Mouse (Mus musculus) cerebellum, adult (tissue): ENCODE results near the gene Cat.

Source experiments
- ATAC-seq: cut with Nextera tagmentation; 2 replicates; pipeline ENCODE4 v1.9.2; 2017; ENCODE audit warnings: mild to moderate bottlenecking, moderate library complexity, mixed read lengths; ENCODE audit not compliant: insufficient number of reproducible peaks, low FRiP score, low TSS enrichment

Gene Cat

GRCm38 (mm10) chr2:103446326-103446725, 38.6 kb downstream of the Cat start:
- ATAC-seq, result no peak

DNA sequence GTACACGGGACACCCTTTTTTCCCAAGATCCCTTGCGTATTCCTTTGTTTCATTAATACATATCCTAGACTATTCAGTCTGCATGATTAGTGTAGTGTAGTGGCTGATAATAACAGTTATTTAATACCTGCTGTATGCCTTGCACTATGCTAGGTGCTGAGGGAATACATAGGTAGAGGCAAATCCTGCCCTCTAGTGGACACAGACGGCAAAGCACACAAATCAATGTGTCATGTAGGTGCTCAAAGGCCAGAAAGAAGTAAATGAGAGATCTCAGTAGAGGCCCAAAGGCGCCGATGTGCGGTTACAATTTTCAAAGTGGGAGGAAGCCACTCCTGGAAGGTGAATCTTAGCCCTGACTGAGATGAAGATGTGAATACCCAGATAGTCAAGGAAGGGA, 39.2 kb downstream of the Cat start:
- ATAC-seq, result peak; percentile 59

- peak; percentile 79 for ATAC-seq
These were observed 45.2 kb downstream of the Cat start for GRCm38 (mm10) chr2:103439710-103440109.

DNA sequence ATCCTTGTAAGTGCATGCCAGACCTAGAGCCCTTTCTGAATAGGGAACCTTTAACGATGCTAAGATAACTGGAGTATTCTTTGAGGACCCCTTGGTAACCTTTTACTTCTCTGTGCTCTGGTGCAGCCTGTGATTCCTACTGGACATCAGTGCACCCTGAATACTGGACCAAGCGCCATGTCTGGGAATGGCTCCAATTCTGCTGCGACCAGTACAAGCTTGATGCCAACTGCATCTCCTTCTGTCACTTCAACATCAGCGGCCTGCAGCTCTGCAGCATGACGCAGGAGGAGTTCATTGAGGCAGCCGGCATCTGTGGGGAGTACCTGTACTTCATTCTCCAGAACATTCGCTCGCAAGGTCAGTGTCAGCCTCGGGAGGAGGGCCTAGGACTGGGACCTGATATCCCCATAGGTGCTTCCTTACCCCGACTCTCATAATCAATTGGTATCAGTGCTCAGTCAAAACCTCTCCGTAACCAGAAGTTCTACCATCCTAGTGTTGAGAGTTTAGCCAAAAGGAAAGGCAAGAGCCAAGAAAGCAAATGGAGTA, 45.8 kb downstream of the Cat start:
- ATAC-seq, result no peak

GRCm38 (mm10) chr2:103436534-103436933, 48.4 kb downstream of the Cat start:
- ATAC-seq, result no peak

DNA sequence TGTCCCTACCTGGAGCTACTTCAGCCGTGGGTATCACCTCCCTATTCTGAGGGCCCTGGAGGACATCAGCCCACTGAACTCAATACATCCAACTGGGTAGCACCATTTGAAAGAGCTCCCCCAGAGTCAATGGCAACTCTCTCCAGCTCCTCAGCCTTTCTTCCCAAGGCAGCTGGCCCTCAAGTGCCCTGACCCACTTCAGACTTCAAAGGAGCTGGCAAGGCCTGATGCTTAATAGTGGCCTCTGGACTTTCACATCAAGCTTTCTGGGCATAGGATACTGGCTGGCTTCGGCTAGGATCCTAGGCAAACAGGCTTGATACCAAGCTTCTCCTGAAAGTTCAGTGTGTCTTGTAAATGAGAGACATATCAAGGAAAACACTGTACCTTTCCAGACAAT, 49.9 kb downstream of the Cat start:
- ATAC-seq, result no peak

GRCm38 (mm10) chr2:103432695-103433275, 52.2 kb downstream of the Cat start:
- ATAC-seq, result no peak

GRCm38 (mm10) chr2:103430712-103431111, 54.2 kb downstream of the Cat start:
- ATAC-seq, result peak; percentile 65; the same call in 1 of the 2 replicates

GRCm38 (mm10) chr2:103428356-103428755, 56.6 kb downstream of the Cat start:
- no peak for ATAC-seq

GRCm38 (mm10) chr2:103425456-103426063, 59.4 kb downstream of the Cat start:
- no peak for ATAC-seq

GRCm38 (mm10) chr2:103424349-103425026, 60.5 kb downstream of the Cat start:
- ATAC-seq, result peak; percentile 16; the same call in 1 of the 2 replicates

DNA sequence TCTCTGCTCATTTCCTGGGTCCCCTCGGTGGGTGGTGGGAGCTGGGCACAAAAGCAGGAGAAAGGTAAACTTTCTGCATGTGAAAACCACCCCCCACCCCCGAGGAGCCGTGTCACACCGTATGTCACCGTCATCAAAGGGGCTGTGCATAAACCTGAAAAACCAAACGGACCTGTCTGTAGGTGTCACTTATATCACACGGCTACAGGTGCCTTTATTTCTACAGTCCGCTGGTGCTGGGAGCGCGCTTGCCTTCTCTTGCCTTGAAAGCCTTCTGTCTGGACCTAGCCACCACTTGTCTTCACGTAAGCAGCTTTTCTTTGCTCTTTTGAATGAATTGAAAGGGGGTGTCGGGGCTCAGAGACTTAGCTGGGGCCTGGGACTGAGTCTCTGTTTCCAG, 61.1 kb downstream of the Cat start:
- ATAC-seq, result no peak

- no peak for ATAC-seq
These were observed 64.1 kb downstream of the Cat start for GRCm38 (mm10) chr2:103420650-103421507.

DNA sequence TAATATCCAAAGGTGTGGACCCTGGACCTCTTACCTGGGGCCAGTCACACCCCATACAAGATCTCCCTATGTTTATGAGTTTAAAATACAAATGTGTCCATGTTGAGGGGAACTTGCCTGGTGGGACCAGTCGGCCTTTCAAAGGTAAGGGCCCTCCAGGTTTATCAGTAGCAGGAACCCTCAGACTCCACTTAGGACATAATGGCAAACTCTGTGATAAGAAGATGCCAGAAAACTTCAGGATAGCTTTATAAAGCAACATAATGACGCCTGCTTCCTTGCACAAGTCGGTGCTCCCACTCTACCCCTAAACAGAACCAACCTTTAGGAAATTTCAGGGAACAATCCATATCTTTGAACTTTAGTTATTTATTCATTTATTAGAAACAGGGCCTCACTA, 69.2 kb downstream of the Cat start:
- no peak for ATAC-seq

DNA sequence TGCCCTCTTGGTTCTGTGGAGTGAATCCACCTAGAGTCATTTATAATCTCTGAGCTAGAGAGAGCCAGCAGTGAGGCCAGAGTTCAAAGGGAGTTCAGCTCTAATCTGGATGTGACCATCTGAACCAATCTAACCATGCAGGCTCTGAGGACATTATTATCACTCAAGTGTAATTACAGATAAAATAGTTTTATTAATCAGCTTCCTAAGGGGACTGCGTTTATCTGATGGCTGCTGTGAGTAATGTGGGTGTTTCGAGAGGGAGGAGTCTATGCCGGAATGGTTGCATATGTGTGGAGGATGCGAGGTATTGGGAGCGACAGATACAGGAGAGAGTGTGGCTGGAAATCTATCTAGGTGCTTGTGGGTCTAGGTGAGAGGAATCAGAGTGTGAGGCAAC, 71.6 kb downstream of the Cat start:
- ATAC-seq, result no peak

- ATAC-seq, result no peak
These were observed 73.1 kb downstream of the Cat start for GRCm38 (mm10) chr2:103411816-103412215.

GRCm38 (mm10) chr2:103411348-103411747, 73.6 kb downstream of the Cat start, which contains the start of gene Elf5:
Elf5 (plus strand) TSS chr2:103411688.
- no peak for ATAC-seq

- ATAC-seq, result no peak
These were observed 78.7 kb downstream of the Cat start for GRCm38 (mm10) chr2:103406239-103406638.
